Mouse (Mus musculus) leukemia stem cell, adult 10-12 weeks (primary cell): ENCODE data around the gene Gm49322. TPM values are rescaled to one million over a fixed set of nuclear protein-coding genes. Genes with fewer than 3 reads are reported as not detected.

Source experiments
- polyA plus RNA-seq: library from polyadenylated mRNA; stranded (reverse); fragments of >175 nt; gene quantifications from 2 replicates; pipeline ENCODE4 v1.2.3, GENCODE M21; 2012; ENCODE audit warnings: low replicate concordance

Gene Gm49322
- 1.0 and 3.8 TPM in 2 replicates for polyA plus RNA-seq

GRCm38 (mm10) chr10:80605721-80606120 is at the start of gene Gm49322:
Gene Gm49322 (plus strand): TSS chr10:80606021.

GRCm38 (mm10) chr10:80561116-80561944 is 44.5 kb upstream of the Gm49322 start, which contains the start of gene Rexo1:
Gene Rexo1 (minus strand): TSS chr10:80561560.

GRCm38 (mm10) chr10:80577195-80578130 is 28.4 kb upstream of the Gm49322 start, which contains the start of gene Klf16:
Gene Klf16 (minus strand): TSS chr10:80577321.

GRCm38 (mm10) chr10:80589879-80590854 is 15.7 kb upstream of the Gm49322 start, which contains the start of gene Abhd17a:
Gene Abhd17a (minus strand): TSS chr10:80590341.

GRCm38 (mm10) chr10:80602698-80603325 is 3.0 kb upstream of the Gm49322 start, which contains the start of the genes Scamp4 and Adat3:
Gene Scamp4 (plus strand): TSS chr10:80602872.
Gene Adat3 (plus strand): TSS chr10:80602880.

GRCm38 (mm10) chr10:80622661-80623456 is 17.0 kb downstream of the Gm49322 start, which contains the start of gene Csnk1g2:
Gene Csnk1g2 (plus strand): TSS chr10:80622838.

GRCm38 (mm10) chr10:80656863-80657623 is 51.2 kb downstream of the Gm49322 start, which contains the start of gene Btbd2:
Gene Btbd2 (minus strand): TSS chr10:80657071.

Other genes with a start within 250 kb of the Gm49322 start
- not detected in 2 replicates for gene Plk5, start 249.6 kb upstream of the Gm49322 start, polyA plus RNA-seq
- gene Mex3d, start 218.4 kb upstream of the Gm49322 start, polyA plus RNA-seq, result 45.9 and 68.4 TPM in 2 replicates
- 234 and 272 TPM in 2 replicates for gene Mbd3, start 206.5 kb upstream of the Gm49322 start, polyA plus RNA-seq
- gene Uqcr11, start 199.2 kb upstream of the Gm49322 start, polyA plus RNA-seq, result 544 and 1,539 TPM in 2 replicates
- gene Tcf3, start 172.4 kb upstream of the Gm49322 start, polyA plus RNA-seq, result 1,132 and 1,188 TPM in 2 replicates
- not detected in 2 replicates for gene Onecut3, start 111.2 kb upstream of the Gm49322 start, polyA plus RNA-seq
- gene Atp8b3, start 66.9 kb upstream of the Gm49322 start, polyA plus RNA-seq, result not detected in 2 replicates
- 189 and 285 TPM in 2 replicates for gene Rexo1, start 44.5 kb upstream of the Gm49322 start, polyA plus RNA-seq
- gene Klf16, start 28.7 kb upstream of the Gm49322 start, polyA plus RNA-seq, result 191 and 227 TPM in 2 replicates
- 634 and 1,312 TPM in 2 replicates for gene Abhd17a, start 15.7 kb upstream of the Gm49322 start, polyA plus RNA-seq
- gene Scamp4, start 3.1 kb upstream of the Gm49322 start, polyA plus RNA-seq, result 82.3 and 112 TPM in 2 replicates
- 31.5 and 42.1 TPM in 2 replicates for gene Adat3, start 3.1 kb upstream of the Gm49322 start, polyA plus RNA-seq
- gene Csnk1g2, start 16.8 kb downstream of the Gm49322 start, polyA plus RNA-seq, result 465 and 492 TPM in 2 replicates
- gene Btbd2, start 51.0 kb downstream of the Gm49322 start, polyA plus RNA-seq, result 22.7 and 32.6 TPM in 2 replicates
- gene Mknk2, start 72.1 kb downstream of the Gm49322 start, polyA plus RNA-seq, result 655 and 955 TPM in 2 replicates
- gene Mob3a, start 96.0 kb downstream of the Gm49322 start, polyA plus RNA-seq, result 20.5 and 25.8 TPM in 2 replicates
- gene Izumo4, start 96.2 kb downstream of the Gm49322 start, polyA plus RNA-seq, result 8.8 and 12.5 TPM in 2 replicates
- gene Ap3d1, start 136.2 kb downstream of the Gm49322 start, polyA plus RNA-seq, result 30.9 and 34.8 TPM in 2 replicates
- gene Dot1l, start 149.2 kb downstream of the Gm49322 start, polyA plus RNA-seq, result 210 and 242 TPM in 2 replicates
- 1,203 and 1,963 TPM in 2 replicates for gene Sf3a2, start 192.2 kb downstream of the Gm49322 start, polyA plus RNA-seq
- gene Plekhj1, start 192.6 kb downstream of the Gm49322 start, polyA plus RNA-seq, result 158 and 168 TPM in 2 replicates
- gene Amh, start 199.2 kb downstream of the Gm49322 start, polyA plus RNA-seq, result 1.6 and 3.6 TPM in 2 replicates
- not detected in 2 replicates for gene Jsrp1, start 207.5 kb downstream of the Gm49322 start, polyA plus RNA-seq
- 1,955 and 2,032 TPM in 2 replicates for gene Oaz1, start 220.6 kb downstream of the Gm49322 start, polyA plus RNA-seq
- 0.27 and 0.65 TPM in 2 replicates for gene Lingo3, start 238.0 kb downstream of the Gm49322 start, polyA plus RNA-seq
- gene Lsm7, start 249.2 kb downstream of the Gm49322 start, polyA plus RNA-seq, result 82.8 and 101 TPM in 2 replicates
- 289 and 463 TPM in 2 replicates for gene Sppl2b, start 249.3 kb downstream of the Gm49322 start, polyA plus RNA-seq